Mouse (Mus musculus) kidney, adult 2 months (tissue): ENCODE data around the gene Rbms2.

Source experiments
- CTCF ChIP-seq: fragments of 200-500 bp; conservative IDR thresholded peaks from 2 replicates; pipeline ENCODE4 v1.5.1; 2011; ENCODE audit warnings: low read depth, mild to moderate bottlenecking, control low read depth, low read length, moderate library complexity, mixed read lengths; ENCODE audit not compliant: insufficient read depth, insufficient read length
- POLR2A ChIP-seq: fragments of 200-500 bp; IDR thresholded peaks from one replicate; pipeline ENCODE4 v1.6.1; 2011; ENCODE audit warnings: low read depth, low read length, control low read depth

DNA sequence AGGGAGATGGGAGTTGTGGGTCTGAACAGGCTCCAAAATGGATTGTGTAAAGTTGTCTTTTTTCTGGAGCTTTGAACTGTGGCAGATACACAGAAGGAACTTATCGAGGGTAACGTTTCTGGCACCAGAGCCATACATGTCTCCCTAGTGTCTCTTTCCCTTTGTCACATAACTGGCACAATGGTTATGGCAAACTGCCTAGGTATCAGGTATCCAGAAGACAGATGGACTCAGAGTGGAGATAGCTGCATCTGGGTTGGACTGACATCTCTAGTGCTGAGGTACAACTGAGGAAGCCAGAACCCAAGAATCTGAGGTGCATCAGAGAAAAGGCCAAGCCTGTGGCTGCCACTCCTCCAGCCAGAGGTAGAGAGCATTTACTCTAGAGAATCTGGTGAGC is 30.0 kb upstream of the Rbms2 start:
- TF ChIP-seq POLR2A (no peak), CTCF (no peak)
